Mouse (Mus musculus): Measurements from ENCODE around the gene Kcna1.

DNA sequence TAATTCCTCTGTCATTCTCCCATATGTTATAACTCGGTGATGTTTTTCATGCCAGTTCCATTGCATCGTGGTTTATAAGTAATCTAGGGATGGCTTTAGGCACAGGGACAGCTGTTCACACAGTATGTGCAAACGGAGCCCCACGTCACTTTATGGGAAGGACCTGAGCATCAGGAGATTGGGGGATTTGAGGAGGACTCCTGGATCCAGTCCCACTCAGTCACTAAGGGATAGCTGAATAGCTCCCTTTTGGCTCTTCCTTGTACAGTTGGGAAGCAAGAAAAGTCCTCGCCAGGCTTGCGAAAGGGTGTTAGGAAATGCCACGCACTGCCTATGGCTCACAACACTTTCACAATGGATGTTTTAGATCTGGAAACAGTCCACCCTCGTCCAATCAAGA lies 51.8 kb downstream of the Kcna1 start:
- TF ChIP-seq EP300 (IDR thresholded peaks at IDR 0.05; ENCODE audit: low read depth) (no peak), CTCF (IDR thresholded peaks at IDR 0.05; ENCODE audit: low read depth) (no peak)

Measured in liver, postnatal 0 days (tissue).